ENCODE assay signal across 10 mouse cellular contexts in the genomic region with DNA sequence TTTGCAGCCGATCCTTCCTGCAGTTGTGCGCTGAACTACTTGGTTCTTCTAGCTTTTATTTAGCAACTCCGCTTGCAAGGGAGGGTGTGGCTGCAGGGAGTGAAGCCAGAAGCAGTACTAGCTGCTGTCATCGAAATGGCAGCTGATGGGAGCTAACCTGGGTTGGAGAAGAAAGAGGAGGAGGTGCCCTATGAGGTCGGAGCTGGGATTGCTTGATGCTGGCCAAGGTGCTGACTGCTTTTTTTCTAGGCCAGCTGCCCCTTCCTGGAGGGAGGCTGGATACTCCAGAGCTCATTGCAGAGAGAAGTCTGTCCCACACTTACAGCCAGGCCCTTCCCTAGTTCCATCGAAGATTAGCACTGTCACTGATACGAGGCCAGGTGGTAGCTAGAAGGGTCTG. TPM values are rescaled to one million over a fixed set of nuclear protein-coding genes. Genes with fewer than 3 reads are reported as not detected.
A peak's percentile ranks its signal among the peaks of the same experiment; 100 is the strongest.
DNase-seq lines count a peak whose midpoint lies in the region; ATAC-seq and TF ChIP-seq lines count a peak whose summit lies in the region.
"Had no signal": no experiment of that assay in that cellular context is flagged by ENCODE, and none has a peak within 500 bp of the region (broad histone marks: within the 10 kb centered on the region; RNA-seq: fewer than 3 reads in every experiment).

No protein-coding gene starts in this region.

- no peaks in the 10 kb centered on the region for H3K9me3 ChIP-seq in kidney, embryonic 15.5 days (replicated peaks)
- H3K9me3 ChIP-seq in intestine, embryonic 14.5 days (ENCODE audit: control insufficient read depth, low read length) = no peaks in the 10 kb centered on the region

- peaks cover 35% of the 10 kb centered on the region for H3K36me3 ChIP-seq in kidney, embryonic 15.5 days
- H3K36me3 ChIP-seq in kidney, adult 2 months (ENCODE audit: control insufficient read depth, insufficient read depth, low read length) = no peaks in the 10 kb centered on the region
- H3K36me3 ChIP-seq in intestine, embryonic 14.5 days (ENCODE audit: control insufficient read depth, insufficient read depth, low read length) = peaks cover 14% of the 10 kb centered on the region; the same call in 1 of the 2 replicates

- H3K27ac ChIP-seq in kidney, embryonic 15.5 days = no peak overlapping the region
- no peak overlapping the region for H3K27ac ChIP-seq in kidney, adult 2 months (ENCODE audit: insufficient read depth, low read depth, low read length)
- H3K27ac ChIP-seq in bone marrow, adult 2 months (ENCODE audit: control insufficient read depth, insufficient read depth, low read depth, low read length, poor library complexity) = no peak overlapping the region
- no peak overlapping the region for H3K27ac ChIP-seq in intestine, embryonic 14.5 days (ENCODE audit: low read depth)

- no peak for ATAC-seq in kidney, embryonic 15.5 days (replicated peaks; ENCODE audit: low FRiP score)
- no peak for ATAC-seq in intestine, embryonic 14.5 days (replicated peaks; ENCODE audit: low FRiP score, low TSS enrichment, low read depth)
- ATAC-seq: activated CD4-positive, CD25-positive, alpha-beta regulatory T cell, adult 4 months had no signal

- H3K4me3 ChIP-seq in kidney, embryonic 15.5 days (replicated peaks) = peak overlapping the region; percentile 67
- no peak overlapping the region for H3K4me3 ChIP-seq in kidney, adult 2 months (ENCODE audit: insufficient read depth, low read depth, low read length)
- H3K4me3 ChIP-seq in bone marrow, adult 2 months (replicated peaks; ENCODE audit: control insufficient read depth, low read depth, low read length) = peak overlapping the region; percentile 82
- peak overlapping the region; percentile 92 for H3K4me3 ChIP-seq in intestine, embryonic 14.5 days (ENCODE audit: low read depth, low read length)

- WGBS in kidney, embryonic 15.5 days = 54% methylated on average over 7 of the region's 7 CpGs
- WGBS in kidney, adult 2 months = 50% methylated on average over 7 of the region's 7 CpGs
- WGBS in bone marrow, adult 2 months = 48% methylated on average over 7 of the region's 7 CpGs
- 58% methylated on average over 7 of the region's 7 CpGs for WGBS in intestine, embryonic 14.5 days

- peaks cover 18% of the 10 kb centered on the region for H3K27me3 ChIP-seq in kidney, embryonic 15.5 days
- no peaks in the 10 kb centered on the region for H3K27me3 ChIP-seq in kidney, adult 2 months (replicated peaks; ENCODE audit: control insufficient read depth, insufficient read depth, low read length)
- H3K27me3 ChIP-seq in intestine, embryonic 14.5 days (replicated peaks; ENCODE audit: control insufficient read depth, insufficient read depth, low read length) = peaks cover 3% of the 10 kb centered on the region

- DNase-seq in kidney, adult 2 months = no peak
- DNase-seq in intestine, embryonic 14.5 days (ENCODE audit: low spot score) = peak; percentile 51
- DNase-seq in naive thymus-derived CD4-positive, alpha-beta T cell, adult 2 months (ENCODE audit: low read depth) = peak; percentile 9
- no peak for DNase-seq in cerebellum, adult 9-10 months
- DNase-seq in urinary bladder, postnatal 10 days (ENCODE audit: low spot score) = no peak
- DNase-seq in embryo, embryonic 11 days = no peak
- DNase-seq: layer of hippocampus, adult 9-11 months had no signal

- no peak for TF ChIP-seq POLR2A in kidney, adult 2 months (IDR thresholded peaks at IDR 0.05; ENCODE audit: low read depth, low read length)
- no peak for TF ChIP-seq POLR2A in bone marrow, adult 2 months (IDR thresholded peaks at IDR 0.05; ENCODE audit: borderline replicate concordance, control insufficient read depth, low read depth, low read length)

- peaks cover 26% of the 10 kb centered on the region for H3K4me1 ChIP-seq in kidney, embryonic 15.5 days
- H3K4me1 ChIP-seq in kidney, adult 2 months (ENCODE audit: control insufficient read depth, insufficient read depth, low read length) = peaks cover 14% of the 10 kb centered on the region
- H3K4me1 ChIP-seq in bone marrow, adult 2 months (ENCODE audit: control insufficient read depth, insufficient read depth, low read length) = peaks cover 4% of the 10 kb centered on the region
- H3K4me1 ChIP-seq in intestine, embryonic 14.5 days (replicated peaks; ENCODE audit: control insufficient read depth, insufficient read depth, low read length) = peaks cover 33% of the 10 kb centered on the region

- TF ChIP-seq CTCF in kidney, adult 2 months (conservative IDR thresholded peaks at IDR 0.05; ENCODE audit: insufficient read depth, insufficient read length, low read depth, low read length) = no peak
- no peak for TF ChIP-seq CTCF in bone marrow, adult 2 months (IDR thresholded peaks at IDR 0.05; ENCODE audit: control insufficient read depth, insufficient read depth, low read length)

- peak overlapping the region; percentile 75 for H3K9ac ChIP-seq in kidney, embryonic 15.5 days
- peak overlapping the region; percentile 60 for H3K9ac ChIP-seq in intestine, embryonic 14.5 days (ENCODE audit: low read length)

- H3K4me2 ChIP-seq in kidney, embryonic 15.5 days = peak overlapping the region; percentile 87
- peak overlapping the region; percentile 96 for H3K4me2 ChIP-seq in intestine, embryonic 14.5 days (ENCODE audit: low read length)

RNA-seq across cellular contexts. Expression of gene Trmt61a, which starts 1.1 kb away (rescaled TPM):
- 10.7 and 12.8 TPM in 2 replicates for polyA plus RNA-seq in kidney, embryonic 15.5 days (2015; fragmentation: Nextera tagmentation; extraction: Ambion mirVana)
- polyA plus RNA-seq in kidney, adult 2 months (2012; rRNA removed) = 12.4 and 16.9 TPM in 2 replicates
- 4.2 and 11.0 TPM in 2 replicates for polyA plus RNA-seq in bone marrow, adult 2 months (2011; ENCODE audit: insufficient read depth, insufficient read length, low replicate concordance, missing spikeins)
- polyA plus RNA-seq in intestine, embryonic 14.5 days (2014; fragmentation: Nextera tagmentation; extraction: Ambion mirVana) = 9.9 and 13.1 TPM in 2 replicates

RNA-seq across cellular contexts. Expression of gene Ckb, which starts 6.9 kb away (rescaled TPM):
- 126 and 154 TPM in 2 replicates for polyA plus RNA-seq in kidney, embryonic 15.5 days (2015; fragmentation: Nextera tagmentation; extraction: Ambion mirVana)
- 280 and 340 TPM in 2 replicates for polyA plus RNA-seq in kidney, adult 2 months (2012; rRNA removed)
- polyA plus RNA-seq in bone marrow, adult 2 months (2011; ENCODE audit: insufficient read depth, insufficient read length, low replicate concordance, missing spikeins) = 28.6 and 38.4 TPM in 2 replicates
- 787 and 806 TPM in 2 replicates for polyA plus RNA-seq in intestine, embryonic 14.5 days (2014; fragmentation: Nextera tagmentation; extraction: Ambion mirVana)

RNA-seq across cellular contexts. Expression of gene Bag5, which starts 34.1 kb away (rescaled TPM):
- 51.4 and 53.6 TPM in 2 replicates for polyA plus RNA-seq in kidney, embryonic 15.5 days (2015; fragmentation: Nextera tagmentation; extraction: Ambion mirVana)
- polyA plus RNA-seq in kidney, adult 2 months (2012; rRNA removed) = 11.3 and 14.6 TPM in 2 replicates
- polyA plus RNA-seq in bone marrow, adult 2 months (2011; ENCODE audit: insufficient read depth, insufficient read length, low replicate concordance, missing spikeins) = 4.4 and 7.7 TPM in 2 replicates
- 52.4 and 54.6 TPM in 2 replicates for polyA plus RNA-seq in intestine, embryonic 14.5 days (2014; fragmentation: Nextera tagmentation; extraction: Ambion mirVana)

RNA-seq across cellular contexts. Expression of gene Apopt1, which starts 34.1 kb away (rescaled TPM):
- polyA plus RNA-seq in kidney, embryonic 15.5 days (2015; fragmentation: Nextera tagmentation; extraction: Ambion mirVana) = 53.5 and 57.4 TPM in 2 replicates
- 63.8 and 68.4 TPM in 2 replicates for polyA plus RNA-seq in kidney, adult 2 months (2012; rRNA removed)
- 15.1 and 16.8 TPM in 2 replicates for polyA plus RNA-seq in bone marrow, adult 2 months (2011; ENCODE audit: insufficient read depth, insufficient read length, low replicate concordance, missing spikeins)
- polyA plus RNA-seq in intestine, embryonic 14.5 days (2014; fragmentation: Nextera tagmentation; extraction: Ambion mirVana) = 57.1 and 58.2 TPM in 2 replicates

Comparison
In these comparisons a context has a peak if more than half of its experiments do, and no peak if none do; other contexts are left out.
1. DNase-seq: peak in intestine, embryonic 14.5 days (single experiment) and naive thymus-derived CD4-positive, alpha-beta T cell, adult 2 months (single experiment); none in kidney, adult 2 months (single experiment), cerebellum, adult 9-10 months (single experiment), urinary bladder, postnatal 10 days (single experiment) and embryo, embryonic 11 days (single experiment).